Mouse (Mus musculus) T-helper 2 cell (primary cell): ENCODE results near the gene Spink2.
"Not testable (repeated sequence)": the region's sequence is repeated elsewhere in the genome, so short reads cannot be mapped to it uniquely, and the experiment has no call there.

ENCODE experiments used
- in situ Hi-C: fragments of 300-600 bp; cut with MboI, MseI; formaldehyde crosslinking; loops from one replicate; pipeline ENCODE4 v1.15.1; 2025; ENCODE audit warnings: high pct_unique_total_duplicates

Gene Spink2

DNA sequence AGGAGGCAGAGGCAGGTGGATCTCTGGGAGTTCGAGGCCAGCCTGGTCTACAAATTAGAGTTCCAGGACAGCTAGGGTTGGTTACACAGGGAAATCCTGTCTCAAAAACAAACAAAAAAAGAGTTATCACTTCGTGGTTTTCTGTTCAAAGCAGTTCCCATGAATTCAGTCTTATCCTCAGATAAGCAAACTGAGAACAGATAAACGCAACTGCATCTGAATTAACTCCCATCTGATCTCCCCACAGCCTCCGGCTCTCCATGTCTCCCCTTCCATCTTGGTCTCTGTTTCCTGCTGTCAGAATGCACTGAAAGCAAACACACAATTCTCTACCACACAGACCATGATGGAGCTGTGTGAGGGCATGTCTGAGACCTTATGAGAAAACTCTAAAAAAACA lies 10.6 kb downstream of the Spink2 start:
- in situ Hi-C loops, result no loop called here

DNA sequence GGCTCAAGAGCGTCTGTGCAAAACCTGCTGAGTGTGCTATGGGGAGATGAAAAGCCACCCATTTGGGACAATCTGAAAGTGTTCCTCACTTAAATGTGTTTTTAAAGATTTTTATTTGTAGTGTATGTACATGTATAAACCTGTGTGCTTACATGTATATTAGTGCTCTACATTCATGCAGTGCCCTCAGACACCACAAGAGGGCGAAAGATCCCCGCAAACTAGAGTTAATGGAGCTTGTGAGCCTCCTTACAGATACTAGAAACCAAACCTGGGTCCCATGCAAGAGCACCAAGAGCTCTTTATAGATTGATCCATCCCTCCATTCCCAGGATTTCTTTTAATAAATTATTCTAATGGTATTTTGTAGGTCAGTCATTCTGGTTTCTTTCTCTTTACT lies 17.3 kb downstream of the Spink2 start:
- in situ Hi-C loops, result no loop called here

DNA sequence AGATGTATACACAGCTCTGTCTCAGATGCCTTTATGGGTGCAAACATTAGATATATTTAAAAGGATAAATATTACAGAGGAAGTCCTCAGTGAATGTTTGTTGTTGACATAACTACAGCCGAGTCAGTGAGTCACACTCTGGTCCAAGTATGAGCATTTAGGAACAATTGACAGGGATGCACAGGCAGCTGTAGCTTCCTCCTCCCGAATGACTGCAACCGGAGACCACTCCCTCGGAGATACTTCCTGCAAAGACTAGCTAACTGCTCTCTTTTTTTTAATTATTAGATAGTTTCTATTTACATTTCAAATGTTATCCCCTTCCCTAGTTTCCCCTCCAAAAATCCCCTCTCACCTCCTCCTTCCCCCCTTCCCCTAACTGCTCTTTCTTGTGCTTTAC lies 18.0 kb downstream of the Spink2 start:
- in situ Hi-C loops, result no loop called here

DNA sequence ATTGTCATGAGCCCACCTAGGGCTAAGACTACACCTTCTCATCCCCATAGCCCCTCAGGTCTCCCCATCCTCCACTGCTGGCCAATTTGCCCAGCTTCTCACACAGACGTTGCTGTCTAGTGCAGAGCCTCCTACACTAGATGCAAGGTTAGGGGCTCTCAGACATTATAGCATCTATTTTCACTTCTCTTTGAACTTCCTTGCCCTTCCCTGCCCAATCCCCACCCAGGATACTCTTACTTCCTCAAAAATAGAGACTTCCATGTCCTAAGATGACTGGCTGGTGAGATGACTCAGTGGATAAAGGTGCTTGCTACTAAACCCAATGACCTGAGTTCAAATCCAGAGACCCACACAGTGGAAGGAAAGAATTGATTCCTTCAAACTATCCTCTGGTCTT lies 19.6 kb downstream of the Spink2 start:
- in situ Hi-C loops, result no loop called here

DNA sequence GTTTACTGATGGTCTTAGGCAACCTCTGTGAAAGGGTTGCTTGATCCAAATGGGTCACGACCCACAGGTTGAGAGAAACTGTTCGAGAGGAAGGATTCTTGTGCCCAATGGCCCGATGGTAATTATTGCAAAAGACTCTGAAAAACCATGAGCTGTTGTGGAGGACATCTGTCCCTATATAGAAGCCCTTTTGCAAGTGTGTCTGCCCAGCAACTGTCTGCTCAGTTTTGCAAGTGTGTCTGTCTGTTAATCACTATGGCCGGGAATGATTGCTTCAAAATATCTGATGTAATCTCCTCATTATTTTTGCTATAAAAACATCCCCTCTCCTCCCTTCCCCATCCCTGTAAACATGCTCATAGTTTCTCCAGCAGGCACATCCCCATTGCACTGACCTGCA lies 20.2 kb downstream of the Spink2 start:
- in situ Hi-C loops, result no loop called here

DNA sequence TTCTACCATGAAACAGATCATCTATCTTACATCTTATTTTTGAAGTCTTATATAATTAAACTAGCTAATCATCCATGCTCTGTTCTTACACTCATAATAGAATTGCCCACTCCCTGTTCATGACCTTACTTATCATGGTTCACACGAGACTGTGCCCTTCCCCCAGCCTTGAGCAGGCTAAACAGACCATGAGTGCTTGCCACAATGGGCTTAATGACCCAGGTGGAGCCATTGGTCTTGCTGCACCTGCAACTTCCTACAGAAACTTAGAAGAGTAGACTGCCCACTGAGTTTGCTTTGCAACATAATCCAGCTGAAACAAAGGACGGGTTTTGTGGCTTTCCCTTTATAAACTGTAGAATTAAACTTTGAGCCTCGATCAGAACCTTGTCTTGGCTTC lies 22.5 kb downstream of the Spink2 start:
- in situ Hi-C loops, result no loop called here

DNA sequence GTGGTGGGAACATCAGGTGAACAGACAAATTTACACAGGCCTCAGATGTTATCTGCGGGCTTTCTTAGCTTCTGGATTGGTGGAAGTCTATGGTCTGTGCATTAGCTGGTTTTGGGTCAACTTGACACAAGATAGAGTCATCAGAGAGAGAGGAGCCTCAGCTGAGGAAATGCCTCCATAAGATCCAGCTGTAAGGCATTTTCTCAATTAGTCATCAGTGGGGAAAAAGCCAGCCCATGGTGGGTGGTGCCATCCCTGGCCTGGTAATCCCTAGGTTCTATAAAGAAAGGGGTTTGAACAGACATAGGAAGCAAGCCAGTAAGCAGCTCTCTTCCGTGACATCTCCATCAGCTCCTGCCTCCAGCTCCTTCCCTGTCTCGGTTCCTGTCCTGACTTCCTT lies 25.9 kb downstream of the Spink2 start:
- in situ Hi-C loops, result no loop called here

DNA sequence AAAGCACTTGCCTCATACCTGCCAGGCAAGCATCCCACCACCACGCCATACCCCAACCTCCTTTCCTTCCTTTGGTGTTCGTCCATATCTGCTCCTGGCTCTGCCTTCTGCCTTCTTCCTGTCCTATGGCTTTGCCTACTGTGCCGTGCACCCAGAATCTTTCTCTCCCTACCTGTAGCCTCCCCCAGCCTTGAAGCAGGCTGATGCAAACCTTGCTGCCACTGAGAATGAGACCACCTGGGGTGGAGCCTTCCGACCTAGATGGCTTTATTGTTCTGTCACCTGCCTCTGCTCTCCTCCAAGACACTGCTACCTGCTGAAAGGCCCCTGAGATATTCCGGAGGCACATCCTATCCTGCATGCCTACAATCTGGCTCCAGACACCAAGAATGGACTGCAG lies 27.4 kb downstream of the Spink2 start:
- in situ Hi-C loops, result not testable (repeated sequence)

DNA sequence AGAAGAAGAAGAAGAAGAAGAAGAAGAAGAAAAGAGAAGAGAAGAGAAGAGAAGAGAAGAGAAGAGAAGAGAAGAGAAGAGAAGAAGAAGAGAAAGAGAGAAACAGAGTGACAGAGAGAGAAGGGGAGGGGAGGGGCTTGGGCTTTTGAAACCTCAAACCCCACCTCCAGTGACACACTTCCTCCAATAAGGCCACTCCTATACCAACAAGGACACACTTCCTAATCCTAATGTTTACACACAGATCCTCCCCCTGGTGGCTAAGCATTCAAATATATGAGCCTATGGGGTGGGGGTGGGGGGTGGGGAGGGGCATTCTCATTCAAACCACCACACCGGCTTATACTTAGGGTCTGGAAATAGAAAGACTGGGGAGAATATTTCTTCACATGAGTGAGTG lies 27.9 kb downstream of the Spink2 start:
- in situ Hi-C loops, result no loop called here

DNA sequence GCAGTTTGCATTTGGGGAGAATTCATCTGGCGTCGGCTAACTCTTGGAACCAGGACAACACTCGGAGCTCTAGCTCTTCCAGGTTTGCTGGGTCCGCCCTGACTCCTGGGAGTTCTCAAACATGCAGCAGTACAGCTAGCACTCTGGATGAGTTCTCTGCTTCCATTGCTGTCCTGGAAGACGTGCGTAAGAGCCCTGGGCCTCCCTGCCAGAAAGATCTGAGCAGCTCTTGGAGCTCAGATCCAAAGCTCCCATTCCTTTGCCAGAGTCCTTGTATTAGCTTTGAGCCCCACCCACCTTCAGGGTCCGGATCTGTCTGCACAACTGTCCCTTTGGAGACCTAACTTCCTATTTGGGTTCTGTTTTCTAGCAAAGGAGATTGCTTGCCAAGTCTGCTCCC lies 29.8 kb downstream of the Spink2 start:
- in situ Hi-C loops, result no loop called here

DNA sequence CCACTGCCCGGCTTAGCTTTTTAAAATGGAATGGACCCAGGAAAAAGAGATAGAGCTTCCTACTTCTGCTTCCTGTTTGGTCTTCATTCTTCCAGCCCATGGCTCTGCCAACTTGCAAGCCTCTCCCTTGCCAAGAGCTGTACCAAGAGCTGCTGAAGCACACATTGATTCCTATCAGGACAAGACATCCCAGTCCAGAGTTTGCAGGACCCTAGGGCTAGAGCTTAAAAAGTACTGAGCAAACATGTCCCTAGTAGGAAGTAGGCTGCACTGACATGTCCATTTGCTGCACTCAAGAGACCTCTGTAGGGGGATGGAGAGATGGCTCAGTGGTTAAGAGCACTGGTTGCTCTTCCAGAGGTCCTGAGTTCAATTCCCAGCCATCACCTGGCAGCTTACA lies 32.3 kb downstream of the Spink2 start:
- in situ Hi-C loops, result loop anchor here (10.0 kb wide), 1 partner anchor 144 kb away; no protein-coding TSS in a partner anchor

DNA sequence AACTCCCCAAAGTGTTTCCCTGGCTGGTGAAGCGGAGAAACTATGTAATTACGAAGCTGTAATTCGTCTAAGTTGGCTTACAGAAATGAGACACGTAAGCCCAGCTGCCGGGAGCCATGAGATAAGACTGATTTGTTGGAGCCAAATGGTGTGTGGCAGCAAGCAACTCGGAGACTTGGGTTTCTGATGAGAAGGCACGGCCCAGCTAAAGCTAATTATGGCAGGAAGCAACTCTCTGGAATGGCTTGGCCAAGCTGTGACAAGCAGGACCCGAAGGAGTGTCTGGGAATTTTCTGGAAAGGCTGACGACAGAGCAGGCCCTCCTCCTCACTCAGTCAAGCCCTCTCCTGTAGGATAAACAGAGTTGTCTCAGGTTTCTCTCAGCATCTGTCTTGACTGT lies 33.3 kb downstream of the Spink2 start:
- in situ Hi-C loops, result loop anchor here (10.0 kb wide), 1 partner anchor 143 kb away; no protein-coding TSS in a partner anchor

DNA sequence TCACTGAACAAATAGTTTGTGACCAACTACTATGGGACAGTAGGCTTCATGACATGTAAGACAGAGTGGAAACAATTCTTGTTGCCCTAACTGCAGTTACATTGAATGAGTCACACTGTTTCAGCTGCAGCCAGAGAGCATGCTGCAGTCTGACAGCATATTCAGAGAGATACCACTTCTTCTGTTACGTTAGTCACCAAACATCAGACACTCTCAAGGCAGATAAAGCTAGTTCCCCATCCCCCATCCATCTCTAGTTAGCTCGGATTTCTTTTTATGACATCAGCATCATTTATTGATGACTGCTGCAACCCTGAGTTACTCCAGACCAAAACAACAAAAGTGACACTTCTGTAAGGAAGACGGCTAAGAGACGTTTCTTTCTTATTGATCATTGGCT lies 36.5 kb downstream of the Spink2 start:
- in situ Hi-C loops, result loop anchor here (10.0 kb wide), 1 partner anchor 140 kb away; no protein-coding TSS in a partner anchor

DNA sequence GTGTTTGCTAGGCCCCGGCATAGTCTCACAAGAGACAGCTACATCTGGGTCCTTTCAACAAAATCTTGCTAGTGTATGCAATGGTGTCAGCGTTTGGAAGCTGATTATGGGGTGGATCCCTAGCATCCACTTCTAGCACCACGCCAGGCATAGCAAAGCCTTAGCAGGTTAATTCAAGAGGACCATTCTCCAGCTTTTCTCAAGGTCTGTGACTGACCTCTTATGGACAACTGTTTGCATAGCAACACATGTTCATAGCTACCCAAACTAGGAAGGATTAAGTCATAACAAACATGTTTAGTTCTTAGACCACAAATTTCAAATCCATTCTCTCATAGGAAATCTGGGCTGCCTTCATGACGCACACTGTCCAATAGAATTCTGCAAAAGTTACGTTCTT lies 40.7 kb downstream of the Spink2 start:
- in situ Hi-C loops, result loop anchor here (10.0 kb wide), 1 partner anchor 136 kb away; no protein-coding TSS in a partner anchor

DNA sequence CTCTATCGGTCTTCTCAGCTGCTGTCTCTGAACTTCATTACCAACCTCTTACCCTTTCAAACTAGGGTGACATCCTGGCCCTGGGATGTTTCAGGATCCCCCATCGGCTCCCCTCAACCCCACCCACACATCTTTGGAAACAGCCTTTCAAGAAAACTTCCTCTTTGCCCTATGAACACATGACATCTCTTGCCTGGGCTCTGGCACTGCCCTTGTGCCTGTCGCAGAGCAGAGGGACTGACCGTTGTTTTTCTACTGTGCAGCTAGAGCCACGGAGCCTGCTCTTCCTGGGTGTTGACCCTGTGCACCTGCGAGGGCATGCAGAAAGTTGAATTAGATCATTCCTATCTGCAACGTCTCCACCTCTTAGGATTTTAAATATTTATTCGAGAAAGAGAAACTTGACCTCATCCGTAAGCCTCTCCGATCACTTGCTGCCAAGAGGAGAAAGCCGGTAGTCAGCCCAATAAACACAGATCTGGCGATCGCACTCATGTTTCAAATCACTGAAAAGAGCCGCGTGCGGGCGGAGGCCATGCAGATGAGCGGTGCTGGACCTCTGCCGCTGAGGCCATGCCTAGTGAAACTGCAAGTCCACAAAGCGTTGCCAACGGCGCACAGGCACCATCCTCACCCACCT lies 43.8 kb downstream of the Spink2 start:
- in situ Hi-C loops, result no loop called here

DNA sequence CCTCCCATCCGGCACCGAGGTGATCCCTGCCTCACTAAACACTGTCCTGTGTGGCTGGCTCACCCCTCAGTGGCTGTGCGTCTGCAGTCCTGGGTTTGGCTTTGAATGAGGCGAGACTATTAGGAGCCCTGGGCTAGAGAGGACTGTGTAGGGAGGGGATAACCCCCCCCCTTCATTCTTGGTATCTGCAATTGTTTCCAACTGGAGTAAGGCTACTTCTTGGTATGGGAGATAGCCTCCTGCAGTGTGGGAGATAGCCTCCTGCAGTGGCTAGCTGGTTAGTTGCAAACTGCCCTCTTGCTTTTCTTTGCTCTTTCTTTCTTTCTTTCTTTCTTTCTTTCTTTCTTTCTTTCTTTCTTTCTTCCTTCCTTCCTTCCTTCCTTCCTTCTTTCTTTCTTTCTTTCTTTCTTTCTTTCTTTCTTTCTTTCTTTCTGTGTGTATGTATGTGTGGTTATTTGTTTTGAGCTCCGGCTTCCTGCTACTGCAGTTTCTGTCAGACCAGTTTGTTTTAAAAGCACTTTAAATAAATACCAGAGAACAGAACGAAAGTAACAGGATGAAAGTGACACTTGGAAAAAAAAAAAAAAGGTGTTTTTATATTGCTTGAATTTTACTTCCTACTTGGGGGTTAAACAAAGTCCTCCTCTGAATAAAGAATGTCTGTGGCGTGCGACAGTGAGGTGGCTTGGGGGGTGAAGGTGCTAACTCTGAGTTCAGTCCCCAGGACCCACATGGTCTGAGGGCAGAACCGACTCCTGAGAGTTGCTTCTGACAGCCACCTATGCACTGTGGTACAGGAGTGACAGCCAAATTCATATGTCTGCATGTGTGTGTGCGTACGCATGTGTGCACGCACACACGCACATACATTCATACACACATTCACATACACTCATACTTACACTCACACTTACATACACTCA lies 45.3 kb downstream of the Spink2 start:
- in situ Hi-C loops, result no loop called here

DNA sequence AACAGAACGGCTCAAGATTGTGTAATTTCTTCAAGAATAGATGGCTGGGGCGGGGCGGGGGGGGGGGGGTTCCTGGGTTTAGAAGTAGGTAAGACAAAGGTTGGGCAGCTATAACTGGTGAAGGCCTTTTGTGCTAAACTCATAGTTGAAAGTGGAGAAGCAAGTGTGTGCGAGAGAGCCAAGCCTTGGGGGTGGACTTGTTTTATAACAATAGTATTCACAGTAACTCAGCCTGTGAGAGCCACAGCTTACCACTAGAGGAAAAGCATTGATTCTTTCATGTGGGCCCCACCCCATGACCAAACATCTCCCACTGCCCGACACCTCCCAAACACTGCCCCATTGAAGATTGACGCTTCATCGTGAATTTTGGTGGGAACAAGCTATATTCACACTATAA lies 47.7 kb downstream of the Spink2 start:
- in situ Hi-C loops, result no loop called here

DNA sequence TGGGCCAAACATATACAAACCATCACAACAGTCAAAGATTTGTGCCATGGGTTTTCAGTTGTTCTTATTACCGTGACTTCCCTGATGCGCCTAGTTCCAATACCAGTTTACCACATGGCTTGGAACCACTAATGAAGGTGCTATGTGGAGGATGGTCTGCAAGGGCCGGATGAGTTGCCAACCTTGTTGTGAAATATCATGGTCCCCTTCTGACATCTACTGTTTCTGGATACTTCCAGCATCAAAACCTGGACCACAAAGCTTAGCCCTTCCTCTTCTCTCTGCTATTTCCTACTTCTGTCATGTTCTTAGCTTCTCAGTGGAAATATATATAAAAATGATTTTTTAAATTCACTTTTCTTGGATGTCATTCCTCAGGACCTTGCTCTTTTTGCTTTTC lies 48.7 kb downstream of the Spink2 start:
- in situ Hi-C loops, result no loop called here

DNA sequence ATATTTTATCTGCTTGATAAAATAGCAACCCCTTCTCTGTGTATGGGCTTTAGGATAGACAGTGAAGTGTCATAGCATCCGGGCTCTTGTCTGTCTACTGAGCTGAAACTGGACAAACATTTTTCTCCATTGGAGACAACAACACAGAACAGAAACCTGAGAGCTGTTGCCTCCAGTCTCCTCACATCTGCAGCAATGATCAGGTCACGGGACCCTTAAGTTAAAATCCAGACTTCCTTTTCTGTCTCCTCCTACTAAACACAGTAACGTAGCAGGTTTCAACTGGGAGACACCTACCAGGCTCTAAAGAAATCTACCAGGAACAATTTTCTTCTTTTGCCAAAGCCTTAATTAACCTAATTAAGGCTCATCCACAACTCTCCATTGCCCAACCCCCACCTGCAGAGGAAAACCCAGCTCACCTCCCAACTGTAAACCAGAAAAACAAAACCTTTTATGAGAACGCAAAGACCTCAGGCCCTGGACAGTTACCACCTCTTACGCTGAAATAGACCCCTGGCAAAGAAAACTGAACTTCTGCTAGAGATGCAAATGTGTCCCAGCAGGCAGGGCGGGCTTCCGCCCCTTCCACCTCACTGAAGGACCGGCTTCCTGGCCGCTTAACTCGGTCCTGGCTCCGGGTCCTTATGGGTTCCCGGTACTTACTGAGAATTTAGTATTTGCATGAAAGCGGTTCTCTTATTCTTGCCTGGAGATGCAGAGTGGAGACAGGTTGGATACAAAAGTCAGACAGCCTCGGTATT lies 53.3 kb downstream of the Spink2 start:
- in situ Hi-C loops, result no loop called here

DNA sequence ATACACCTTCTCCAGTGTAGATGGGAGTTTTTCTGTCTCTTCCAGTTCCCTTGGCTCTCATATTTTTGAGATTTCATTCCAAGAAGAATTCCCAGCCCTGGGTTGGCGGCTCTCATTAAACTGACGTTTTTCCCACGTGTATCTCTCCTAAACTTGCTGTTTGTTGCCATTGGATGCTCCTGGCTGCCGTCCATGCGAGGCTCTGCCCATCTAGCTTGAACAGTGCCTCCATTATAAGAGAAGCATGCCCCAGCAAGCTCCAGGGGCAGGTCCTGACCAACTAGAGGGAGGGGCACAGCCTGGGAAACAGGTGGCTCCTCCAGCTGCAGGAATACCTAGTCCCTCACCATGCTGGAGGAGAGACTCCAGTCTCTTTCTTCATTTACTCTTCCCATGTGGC lies 54.3 kb downstream of the Spink2 start:
- in situ Hi-C loops, result no loop called here

DNA sequence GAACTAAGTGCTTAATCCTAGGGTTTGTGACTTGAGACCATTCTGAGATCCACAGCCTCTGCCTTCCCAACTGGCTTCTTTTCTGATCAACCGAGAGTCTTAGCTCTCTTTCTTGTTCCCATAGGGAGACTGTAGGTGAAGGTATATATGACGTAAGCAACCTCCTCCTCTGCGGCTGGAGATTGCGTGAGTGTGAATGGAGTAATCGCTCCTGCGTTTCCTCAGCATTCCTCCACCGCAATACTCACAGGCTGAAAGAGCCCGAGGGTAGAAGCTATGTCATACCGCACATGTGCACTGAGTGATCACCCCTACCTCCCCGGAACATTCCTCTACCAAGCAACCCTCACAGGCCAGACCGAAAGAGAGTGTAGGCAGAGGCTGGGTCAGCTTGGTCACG lies 55.7 kb downstream of the Spink2 start:
- in situ Hi-C loops, result no loop called here
